Mouse (Mus musculus) bone marrow, adult 2 months (tissue): ENCODE measurements around the gene Bcl6.

Experiments
- CTCF ChIP-seq: fragments of 200-500 bp; IDR thresholded peaks from 2 replicates; pipeline ENCODE4 v1.5.1; 2011; ENCODE audit warnings: low read length, control low read depth; ENCODE audit not compliant: control insufficient read depth, insufficient read depth
- POLR2A ChIP-seq: fragments of 200-500 bp; IDR thresholded peaks from 2 replicates; pipeline ENCODE4 v1.6.1; 2011; ENCODE audit warnings: low read depth, mild to moderate bottlenecking, control low read depth, low read length, borderline replicate concordance; ENCODE audit not compliant: control insufficient read depth

DNA sequence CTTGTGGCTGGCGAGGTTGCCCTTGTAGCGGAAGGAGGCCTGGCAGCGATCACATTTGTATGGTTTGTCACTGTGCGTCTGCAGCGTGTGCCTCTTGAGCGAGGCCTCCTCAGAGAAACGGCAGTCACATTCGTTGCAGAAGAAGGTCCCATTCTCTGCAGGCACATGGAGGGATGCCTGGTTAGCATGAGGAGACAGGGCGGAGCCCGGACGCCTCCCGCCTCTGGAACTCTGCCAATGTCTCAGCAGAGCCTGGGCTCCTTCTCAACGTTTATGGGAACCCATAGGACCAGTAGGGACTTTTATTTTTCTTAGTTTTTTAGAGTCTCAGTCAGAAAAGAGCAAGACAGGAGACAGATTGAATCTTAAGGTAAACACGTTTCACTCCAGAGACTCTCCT is 18.7 kb downstream of the Bcl6 start:
- no peak for TF ChIP-seq POLR2A
- no peak for TF ChIP-seq CTCF
